Mouse (Mus musculus) stomach, postnatal 0 days (tissue): ENCODE measurements around the gene Prim2.

ENCODE experiments used
- CTCF ChIP-seq: IDR thresholded peaks from 2 replicates; pipeline ENCODE4 v1.5.1; 2016; ENCODE audit warnings: antibody characterized with exemption, low read depth, mild to moderate bottlenecking, moderate library complexity
- EP300 ChIP-seq: optimal IDR thresholded peaks from 2 replicates; pipeline ENCODE3; 2016; ENCODE audit warnings: antibody characterized with exemption

- TF ChIP-seq CTCF: no peak
- TF ChIP-seq EP300: no peak
These were observed 26.4 kb upstream of the Prim2 start for GRCm38 (mm10) chr1:33696016-33696415.
